Mouse (Mus musculus) kidney, postnatal 25 days (tissue): Measurements from ENCODE around the gene Gm17509.
"Not testable (repeated sequence)": the region's sequence is repeated elsewhere in the genome, so short reads cannot be mapped to it uniquely, and the experiment has no call there.

ENCODE experiments used
- DNase-seq, 2 experiments: peaks; one replicate each; pipeline ENCODE4 v3.0.0; 2021; ENCODE audit warnings: mixed read lengths in 2 of 2

The Gm17509 gene

GRCm38 (mm10) chr13:117206066-117206465 lies 14.8 kb downstream of the Gm17509 start:
- no peak for DNase-seq

- no peak for DNase-seq
Measured at GRCm38 (mm10) chr13:117204685-117205084, 16.2 kb downstream of the Gm17509 start.

GRCm38 (mm10) chr13:117202755-117203471 lies 18.0 kb downstream of the Gm17509 start:
- no peak for DNase-seq

- peak; percentile 80 to 88 for DNase-seq
Measured at GRCm38 (mm10) chr13:117198402-117199083, 22.3 kb downstream of the Gm17509 start.

- no peak for DNase-seq
Measured at GRCm38 (mm10) chr13:117197666-117198065, 23.2 kb downstream of the Gm17509 start.

- no peak for DNase-seq
Measured at GRCm38 (mm10) chr13:117195569-117196495, 25.0 kb downstream of the Gm17509 start.

- no peak for DNase-seq
Measured at GRCm38 (mm10) chr13:117193422-117193983, 27.4 kb downstream of the Gm17509 start.

GRCm38 (mm10) chr13:117192161-117192560 lies 28.7 kb downstream of the Gm17509 start:
- no peak for DNase-seq

- no peak for DNase-seq
Measured at GRCm38 (mm10) chr13:117185329-117185728, 35.5 kb downstream of the Gm17509 start.

- no peak for DNase-seq
Measured at GRCm38 (mm10) chr13:117183288-117183687, 37.6 kb downstream of the Gm17509 start.

- DNase-seq, result not testable (repeated sequence)
Measured at GRCm38 (mm10) chr13:117180912-117181311, 40.0 kb downstream of the Gm17509 start.
